Mouse (Mus musculus) cerebellum, adult 2 months (tissue): ENCODE data around the gene Tcf7l2.

ENCODE experiments used
- CTCF ChIP-seq: fragments of 200-500 bp; IDR thresholded peaks from 2 replicates; pipeline ENCODE4 v1.5.1; 2011; ENCODE audit warnings: low read depth, mild to moderate bottlenecking, control low read depth, low read length, moderate library complexity, borderline replicate concordance; ENCODE audit not compliant: insufficient read depth
- POLR2A ChIP-seq: fragments of 200-500 bp; IDR thresholded peaks from 2 replicates; pipeline ENCODE4 v1.6.1; 2011; ENCODE audit warnings: low read length, control low read depth, borderline replicate concordance; ENCODE audit not compliant: insufficient read depth

- TF ChIP-seq CTCF (no peak), POLR2A (no peak)
These were observed 195.4 kb downstream of the Tcf7l2 start for GRCm38 (mm10) chr19:55937026-55937425.
